Comparison of ENCODE assay signal across 9 mouse cellular contexts in the genomic region with DNA sequence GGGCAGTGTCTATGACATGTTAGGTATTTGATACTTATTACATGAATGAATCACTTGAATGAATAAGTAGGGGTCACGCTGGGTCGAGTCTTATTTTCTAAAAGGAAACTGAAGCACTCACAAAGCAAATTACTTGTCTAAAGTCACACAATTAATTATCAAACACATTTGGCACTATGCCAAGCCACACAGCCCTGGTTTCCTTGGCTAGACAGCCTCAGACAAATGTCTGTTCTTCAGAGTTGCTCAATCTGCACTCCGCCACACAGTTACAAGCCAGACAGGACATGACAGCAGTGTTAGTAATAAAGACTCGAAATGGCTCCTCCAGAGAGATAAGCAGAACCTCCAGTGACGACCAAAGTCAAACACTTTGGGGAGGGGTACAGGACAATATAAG.
A peak's percentile ranks its signal among the peaks of the same experiment; 100 is the strongest.
DNase-seq lines count a peak whose midpoint lies in the region; ATAC-seq and TF ChIP-seq lines count a peak whose summit lies in the region.
"Had no signal": no experiment of that assay in that cellular context is flagged by ENCODE, and none has a peak within 500 bp of the region (broad histone marks: within the 10 kb centered on the region; RNA-seq: fewer than 3 reads in every experiment).

No protein-coding gene starts in this region.

- DNase-seq in liver, embryonic 11.5 days (ENCODE audit: low spot score), result peak; percentile 30
- no peak for DNase-seq in liver, postnatal 0 days
- DNase-seq in adrenal gland, postnatal 25 days, result peak; percentile 20
- peak; percentile 52 for DNase-seq in lung, postnatal 36 days
- DNase-seq in natural killer cell, adult 2 months (ENCODE audit: low spot score in 2 of 2), result no peak
- no peak for DNase-seq in urinary bladder, postnatal 14 days (ENCODE audit: low spot score)
- DNase-seq in frontal cortex, postnatal 14 days (ENCODE audit: low spot score in 2 of 2), result no peak
- DNase-seq: cerebellum, adult 2 months had no signal

- H3K4me1 ChIP-seq in liver, embryonic 11.5 days (replicated peaks; ENCODE audit: control insufficient read depth, insufficient read depth, low read length), result no peaks in the 10 kb centered on the region
- H3K4me1 ChIP-seq in liver, postnatal 0 days (ENCODE audit: insufficient read depth), result no peaks in the 10 kb centered on the region
- no peaks in the 10 kb centered on the region for H3K4me1 ChIP-seq in kidney, embryonic 14.5 days (ENCODE audit: control insufficient read depth, insufficient read depth, low read length)

- no peak overlapping the region for H3K4me2 ChIP-seq in liver, embryonic 11.5 days
- H3K4me2 ChIP-seq in liver, postnatal 0 days (ENCODE audit: low read depth, low read length), result no peak overlapping the region
- no peak overlapping the region for H3K4me2 ChIP-seq in kidney, embryonic 14.5 days (replicated peaks; ENCODE audit: low read depth, low read length)

- no peak overlapping the region for H3K9ac ChIP-seq in liver, embryonic 11.5 days (ENCODE audit: low read depth, low read length)
- H3K9ac ChIP-seq in liver, postnatal 0 days (replicated peaks), result no peak overlapping the region
- no peak overlapping the region for H3K9ac ChIP-seq in kidney, embryonic 14.5 days (ENCODE audit: low read depth, low read length)

- no peak for ATAC-seq in liver, embryonic 11.5 days (replicated peaks; ENCODE audit: low FRiP score)
- no peak for ATAC-seq in liver, postnatal 0 days
- peak; percentile 43; the same call in 1 of the 2 replicates for ATAC-seq in kidney, embryonic 14.5 days (ENCODE audit: low FRiP score, low TSS enrichment)

- 48% methylated on average over 5 of the region's 5 CpGs for WGBS in liver, embryonic 11.5 days
- 42% methylated on average over 5 of the region's 5 CpGs for WGBS in liver, postnatal 0 days (ENCODE audit: insufficient replicate concordance)
- WGBS in kidney, embryonic 14.5 days, result 42% methylated on average over 5 of the region's 5 CpGs

- TF ChIP-seq CTCF in liver, postnatal 0 days (IDR thresholded peaks at IDR 0.05; ENCODE audit: low read depth), result no peak

- no peak overlapping the region for H3K4me3 ChIP-seq in liver, embryonic 11.5 days (ENCODE audit: low read depth, low read length)
- H3K4me3 ChIP-seq in liver, postnatal 0 days (ENCODE audit: low read depth, low read length), result no peak overlapping the region
- H3K4me3 ChIP-seq in kidney, embryonic 14.5 days (ENCODE audit: low read length), result no peak overlapping the region

- no peak overlapping the region for H3K27ac ChIP-seq in liver, embryonic 11.5 days (ENCODE audit: low read depth, low read length)
- no peak overlapping the region for H3K27ac ChIP-seq in liver, postnatal 0 days (ENCODE audit: low read depth)
- no peak overlapping the region for H3K27ac ChIP-seq in kidney, embryonic 14.5 days (ENCODE audit: low read depth, low read length)

- no peaks in the 10 kb centered on the region for H3K9me3 ChIP-seq in liver, embryonic 11.5 days (ENCODE audit: control insufficient read depth, low read length)
- H3K9me3 ChIP-seq in liver, postnatal 0 days (ENCODE audit: low read length), result no peaks in the 10 kb centered on the region
- 0 out of 2 replicates have a peak, but pooled peaks cover 3% of the 10 kb centered on the region for H3K9me3 ChIP-seq in kidney, embryonic 14.5 days (ENCODE audit: control insufficient read depth, low read length)

- no peaks in the 10 kb centered on the region for H3K36me3 ChIP-seq in liver, embryonic 11.5 days (ENCODE audit: control insufficient read depth, insufficient read depth, low read length)
- H3K36me3 ChIP-seq in liver, postnatal 0 days (replicated peaks; ENCODE audit: insufficient read depth, low read length), result no peaks in the 10 kb centered on the region
- no peaks in the 10 kb centered on the region for H3K36me3 ChIP-seq in kidney, embryonic 14.5 days (ENCODE audit: control insufficient read depth, insufficient read depth, low read length)

- no peak for TF ChIP-seq EP300 in liver, postnatal 0 days (IDR thresholded peaks at IDR 0.05; ENCODE audit: low read depth)

- no peaks in the 10 kb centered on the region for H3K27me3 ChIP-seq in liver, embryonic 11.5 days (replicated peaks; ENCODE audit: control insufficient read depth, insufficient read depth, low read length)
- H3K27me3 ChIP-seq in liver, postnatal 0 days (ENCODE audit: insufficient read depth, low read length), result no peaks in the 10 kb centered on the region
- no peaks in the 10 kb centered on the region for H3K27me3 ChIP-seq in kidney, embryonic 14.5 days (ENCODE audit: control insufficient read depth, insufficient read depth, low read length)

Comparison
In these comparisons a context has a peak if more than half of its experiments do, and no peak if none do; other contexts are left out.
1. DNase-seq: peak in liver, embryonic 11.5 days (single experiment), adrenal gland, postnatal 25 days (single experiment) and lung, postnatal 36 days (single experiment); none in liver, postnatal 0 days (single experiment), natural killer cell, adult 2 months (0 of 2), urinary bladder, postnatal 14 days (single experiment) and frontal cortex, postnatal 14 days (0 of 2).